Mouse (Mus musculus) ES-E14 (cell line): Measurements from ENCODE around the gene Rps6kb1. TPM values are rescaled to one million over a fixed set of nuclear protein-coding genes. Genes with fewer than 3 reads are reported as not detected.

Experiments
- DNase-seq: peaks from one replicate; pipeline ENCODE4 v3.0.0-alpha.2; 2013; ENCODE audit warnings: low read depth, low spot score
- H3K27ac ChIP-seq: 2 replicates; pipeline ENCODE4 v1.5.1; 2012; ENCODE audit warnings: low read depth, mild to moderate bottlenecking, low read length, moderate library complexity, mixed read lengths; ENCODE audit not compliant: poor library complexity, insufficient read depth, severe bottlenecking
- H3K36me3 ChIP-seq: 2 replicates; pipeline ENCODE4 v1.6.1; 2012; ENCODE audit warnings: mild to moderate bottlenecking, low read length, moderate library complexity, mixed read lengths; ENCODE audit not compliant: control insufficient read depth, poor library complexity, insufficient read depth, severe bottlenecking
- H3K4me1 ChIP-seq, 2 experiments: fragments of 150-350 bp in 1 of 2; sonication (generic) in 1 of 2; 2 replicates each; pipeline ENCODE4 v1.6.1; 2012; ENCODE audit warnings: low read length in 2 of 2, mild to moderate bottlenecking in 1 of 2, mixed read lengths in 1 of 2; ENCODE audit not compliant: control insufficient read depth in 2 of 2, insufficient read depth in 2 of 2, poor library complexity in 1 of 2
- H3K4me3 ChIP-seq, 2 experiments: fragments of 150-350 bp in 1 of 2; sonication (generic) in 1 of 2; 2 replicates each; pipeline ENCODE4 v1.5.1; 2012; ENCODE audit warnings: low read length in 2 of 2, low read depth in 1 of 2, mild to moderate bottlenecking in 1 of 2, mixed read lengths in 1 of 2; ENCODE audit not compliant: insufficient read depth in 1 of 2, poor library complexity in 1 of 2, severe bottlenecking in 1 of 2
- H3K9ac ChIP-seq: 2 replicates; pipeline ENCODE4 v1.6.1; 2012; ENCODE audit warnings: low read depth, mild to moderate bottlenecking, low read length, mixed read lengths; ENCODE audit not compliant: poor library complexity, insufficient read depth, severe bottlenecking
- H3K9me3 ChIP-seq: fragments of 150-350 bp; sonication (generic); 2 replicates; pipeline ENCODE4 v1.6.1; 2012; ENCODE audit warnings: low read depth, mild to moderate bottlenecking, low read length; ENCODE audit not compliant: control insufficient read depth, insufficient read depth
- CHD2 ChIP-seq: IDR thresholded peaks from 2 replicates; pipeline ENCODE4 v1.6.1; 2014; ENCODE audit warnings: mild to moderate bottlenecking, low read depth, low read length, inconsistent platforms
- HCFC1 ChIP-seq: IDR thresholded peaks from 2 replicates; pipeline ENCODE4 v1.6.1; 2012; ENCODE audit warnings: low read length, inconsistent platforms, borderline replicate concordance; ENCODE audit not compliant: insufficient read depth
- MAFK ChIP-seq: IDR thresholded peaks from 2 replicates; pipeline ENCODE4 v1.6.1; 2014; ENCODE audit warnings: mild to moderate bottlenecking, low read depth, low read length, inconsistent platforms; ENCODE audit not compliant: insufficient read depth
- ZC3H11A ChIP-seq: IDR thresholded peaks from 2 replicates; pipeline ENCODE4 v1.6.1; 2012; ENCODE audit warnings: low read depth, mild to moderate bottlenecking, inconsistent platforms, low read length, borderline replicate concordance
- ZNF384 ChIP-seq: IDR thresholded peaks from 2 replicates; pipeline ENCODE4 v1.6.1; 2012; ENCODE audit warnings: low read depth, low read length, inconsistent platforms
- in situ Hi-C, 2 experiments: fragments of 600-800 bp; cut with MboI; formaldehyde crosslinking; loops; one replicate each; pipeline ENCODE4 v1.15.1; 2025; ENCODE audit warnings: low sequenced_read_pairs in 2 of 2, inconsistent platforms in 1 of 2; ENCODE audit not compliant: unreplicated experiment in 2 of 2
- total RNA-seq: library from RNA; depleted of rRNA; stranded (reverse); fragments of 300-350 nt; gene quantifications from 2 replicates; pipeline ENCODE4 v1.2.3, GENCODE M21; 2012

Rps6kb1 gene
- total RNA-seq, 1 experiment: 43.1 TPM

GRCm38 (mm10) chr11:86507991-86508390, 36.6 kb downstream of the Rps6kb1 start:
- no peak overlapping the region for H3K4me3 ChIP-seq
- no peaks in the 10 kb centered on the region for H3K9me3 ChIP-seq
- H3K36me3 ChIP-seq: peaks cover 20% of the 10 kb centered on the region
- TF ChIP-seq ZNF384 (no peak), MAFK (no peak), CHD2 (no peak), HCFC1 (no peak), ZC3H11A (no peak)
- H3K4me1 ChIP-seq: 0 out of 4 replicates have a peak, but pooled peaks cover 0 to 2% of the 10 kb centered on the region in 2 experiments
- peak overlapping the region; percentile 53; the same call in 1 of the 2 replicates for H3K27ac ChIP-seq
- in situ Hi-C loops: no loop called here
- DNase-seq: no peak
- H3K9ac ChIP-seq: no peak overlapping the region

- Histone ChIP-seq H3K9ac (no peak overlapping the region), H3K36me3 (peaks cover 20% of the 10 kb centered on the region), H3K27ac (no peak overlapping the region), H3K4me3 (no peak overlapping the region), H3K9me3 (no peaks in the 10 kb centered on the region), H3K4me1 (peaks cover 0 to 5% of the 10 kb centered on the region in 2 experiments; a peak in 1 of 4 replicates)
- DNase-seq: no peak
- TF ChIP-seq CHD2 (no peak), ZC3H11A (no peak), HCFC1 (no peak), ZNF384 (no peak), MAFK (no peak)
- in situ Hi-C loops: no loop called here
Observed at GRCm38 (mm10) chr11:86507334-86507733, 37.3 kb downstream of the Rps6kb1 start.

- no peak overlapping the region; the same call in 1 of the 2 replicates for H3K27ac ChIP-seq
- no peak overlapping the region for H3K9ac ChIP-seq
- in situ Hi-C loops: no loop called here
- H3K9me3 ChIP-seq: no peaks in the 10 kb centered on the region
- peaks cover 3 to 6% of the 10 kb centered on the region in 2 experiments; a peak in 3 of 4 replicates for H3K4me1 ChIP-seq
- no peak for DNase-seq
- H3K36me3 ChIP-seq: peaks cover 7% of the 10 kb centered on the region
- H3K4me3 ChIP-seq: no peak overlapping the region
- TF ChIP-seq HCFC1 (no peak), ZC3H11A (no peak), MAFK (no peak), CHD2 (no peak), ZNF384 (no peak)
Observed at GRCm38 (mm10) chr11:86503121-86503520, 41.5 kb downstream of the Rps6kb1 start.

GRCm38 (mm10) chr11:86500795-86501194, 43.8 kb downstream of the Rps6kb1 start:
- TF ChIP-seq HCFC1: no peak
- no peak for TF ChIP-seq ZNF384
- peak; percentile 78 for TF ChIP-seq MAFK
- TF ChIP-seq ZC3H11A: no peak
- TF ChIP-seq CHD2: no peak
- in situ Hi-C loops: no loop called here
- Histone ChIP-seq H3K4me1 (peaks cover 3 to 6% of the 10 kb centered on the region in 2 experiments; a peak in 3 of 4 replicates), H3K27ac (peak overlapping the region; percentile 40; the same call in 1 of the 2 replicates), H3K9me3 (no peaks in the 10 kb centered on the region), H3K36me3 (peaks cover 6% of the 10 kb centered on the region), H3K9ac (no peak overlapping the region), H3K4me3 (no peak overlapping the region)
- no peak for DNase-seq

- in situ Hi-C loops: no loop called here
Observed at GRCm38 (mm10) chr11:86497908-86498307, 46.7 kb downstream of the Rps6kb1 start.

More at GRCm38 (mm10) chr11:86497908-86498307, 46.7 kb downstream of the Rps6kb1 start:
- TF ChIP-seq HCFC1 (no peak), ZC3H11A (no peak), MAFK (no peak), CHD2 (no peak)
- H3K9ac ChIP-seq: no peak overlapping the region
- peak; percentile 62 for DNase-seq
- no peaks in the 10 kb centered on the region for H3K9me3 ChIP-seq
- peaks cover 3 to 4% of the 10 kb centered on the region in 2 experiments; a peak in 3 of 4 replicates for H3K4me1 ChIP-seq
- H3K27ac ChIP-seq: no peak overlapping the region
- peaks cover 4% of the 10 kb centered on the region for H3K36me3 ChIP-seq
- H3K4me3 ChIP-seq: no peak overlapping the region
